Mouse (Mus musculus): ENCODE data around the gene Rgs1. TPM values are rescaled to one million over a fixed set of nuclear protein-coding genes. Genes with fewer than 3 reads are reported as not detected.

Gene Rgs1
- 0.07 TPM in 1 of 2 replicates, not detected in the other for polyA plus RNA-seq (2012; rRNA removed)

GRCm38 (mm10) chr1:144248923-144249322 lies at the start of gene Rgs1:
Gene Rgs1 (minus strand): TSS chr1:144249242.

Other genes starting within 250 kb of the Rgs1 start
- gene Rgs2, start 245.1 kb downstream of the Rgs1 start, polyA plus RNA-seq (2012; rRNA removed) = 30.4 and 40.4 TPM in 2 replicates
- 0.67 and 0.82 TPM in 2 replicates for gene Rgs13, start 71.9 kb downstream of the Rgs1 start, polyA plus RNA-seq (2012; rRNA removed)

Data from central nervous system, embryonic 11.5 days (tissue).